Mouse (Mus musculus): ENCODE measurements around the gene Swap70. TPM values are rescaled to one million over a fixed set of nuclear protein-coding genes. Genes with fewer than 3 reads are reported as not detected.

Gene Swap70
- 10.7 and 10.8 TPM in 2 replicates for polyA plus RNA-seq (2015; fragmentation: Nextera tagmentation; extraction: Ambion mirVana)

DNA sequence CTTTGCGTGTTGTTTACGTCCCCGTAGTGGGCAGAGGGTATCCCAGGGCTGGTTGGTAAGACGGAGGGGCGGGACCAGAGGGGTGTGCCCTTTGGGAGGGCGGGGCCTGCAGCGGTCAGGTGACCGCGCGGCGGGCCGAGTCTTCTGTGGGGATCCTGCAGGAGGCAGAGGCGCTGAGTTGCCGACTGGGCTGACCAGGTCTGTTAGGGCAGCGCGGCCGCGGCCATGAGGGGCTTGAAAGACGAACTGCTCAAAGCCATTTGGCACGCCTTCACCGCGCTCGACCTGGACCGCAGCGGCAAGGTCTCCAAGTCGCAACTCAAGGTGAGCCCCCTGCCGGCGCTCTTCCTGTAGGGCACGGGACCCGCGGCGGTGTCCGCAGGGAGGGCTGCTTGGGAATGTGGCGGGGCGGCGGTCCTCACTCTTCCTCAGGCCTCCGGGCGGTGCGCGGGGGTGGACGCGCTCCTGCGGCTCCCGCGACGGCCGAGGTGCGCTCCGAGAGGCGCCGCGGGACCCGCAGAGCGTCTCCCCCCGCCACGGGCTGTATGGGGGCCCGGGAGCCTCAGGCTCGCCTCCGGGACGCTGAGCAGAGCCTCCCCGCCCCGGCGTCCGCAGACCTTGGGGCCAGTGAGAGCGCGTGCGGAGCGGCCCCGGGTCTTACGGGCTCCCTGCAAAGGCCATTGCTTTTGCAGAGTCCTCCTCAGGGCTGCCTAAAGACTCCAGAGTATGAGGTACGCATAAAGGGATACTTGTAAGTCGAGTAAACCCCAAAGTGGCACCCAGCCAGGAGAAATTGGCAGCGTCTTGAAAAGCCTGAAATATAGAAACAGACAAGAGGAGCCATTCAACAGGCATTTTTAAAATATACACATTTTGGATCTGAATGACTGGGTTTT is at the start of gene Swap70:
Swap70 (plus strand) TSS at position 126 of the 896 bp plus-strand sequence.
- WGBS, result under 1% methylated on average over 70 of the region's 73 CpGs
- H3K4me2 ChIP-seq (replicated peaks; ENCODE audit: low read depth), result peak within 1 kb of the TSS; percentile 64
- H3K4me1 ChIP-seq (replicated peaks; ENCODE audit: control insufficient read depth, insufficient read depth), result 0 out of 2 replicates have a peak, but pooled peaks cover 3% of the 10 kb centered on the region
- H3K27ac ChIP-seq (replicated peaks), result peak within 1 kb of the TSS; percentile 92
- ATAC-seq (ENCODE audit: low FRiP score, low TSS enrichment) (peak; percentile 97), DNase-seq (ENCODE audit: low spot score) (peak; percentile 94)
- no peaks in the 10 kb centered on the region for H3K27me3 ChIP-seq (ENCODE audit: control insufficient read depth, insufficient read depth, low read length)
- no peaks in the 10 kb centered on the region for H3K36me3 ChIP-seq (ENCODE audit: control insufficient read depth, insufficient read depth, low read length)
- H3K9me3 ChIP-seq (ENCODE audit: control insufficient read depth, low read length), result no peaks in the 10 kb centered on the region
- peak within 1 kb of the TSS; percentile 92 for H3K9ac ChIP-seq (ENCODE audit: low read length)
- H3K4me3 ChIP-seq (ENCODE audit: low read depth, low read length), result peak within 1 kb of the TSS; percentile 85
- no peak for TF ChIP-seq EP300 (optimal IDR thresholded peaks at IDR 0.05)
- TF ChIP-seq CTCF (IDR thresholded peaks at IDR 0.05; ENCODE audit: low read depth), result peak; percentile 63

DNA sequence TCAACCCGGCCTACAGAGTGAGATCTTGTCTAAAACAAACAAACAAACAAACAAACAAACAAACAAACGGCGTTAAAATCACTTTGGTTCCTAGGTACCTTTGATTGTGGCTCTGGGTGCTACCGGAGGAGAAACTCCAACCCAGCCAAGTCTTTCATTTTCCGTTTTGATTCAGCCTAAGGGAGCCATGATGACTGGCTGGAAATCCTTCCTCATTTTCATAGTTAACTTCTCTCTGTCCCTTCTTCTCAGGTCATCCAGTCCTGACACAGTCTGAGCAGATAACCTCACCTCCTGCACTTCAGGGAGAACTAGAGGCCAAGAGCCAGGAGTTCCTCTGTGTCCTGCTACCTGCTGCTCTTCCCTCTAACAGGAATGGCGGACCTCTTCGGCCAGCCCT is 42.3 kb upstream of the Swap70 start:
- WGBS, result 91% methylated on average over 7 of the region's 7 CpGs
- no peak for TF ChIP-seq CTCF (IDR thresholded peaks at IDR 0.05; ENCODE audit: low read depth)
- TF ChIP-seq EP300 (optimal IDR thresholded peaks at IDR 0.05), result no peak
- no peak for ATAC-seq (ENCODE audit: low FRiP score, low TSS enrichment)
- Histone ChIP-seq H3K4me3 (ENCODE audit: low read depth, low read length) (no peak overlapping the region), H3K27me3 (ENCODE audit: control insufficient read depth, insufficient read depth, low read length) (no peaks in the 10 kb centered on the region), H3K36me3 (ENCODE audit: control insufficient read depth, insufficient read depth, low read length) (no peaks in the 10 kb centered on the region), H3K9ac (ENCODE audit: low read length) (no peak overlapping the region), H3K27ac (replicated peaks) (no peak overlapping the region), H3K4me2 (replicated peaks; ENCODE audit: low read depth) (no peak overlapping the region), H3K4me1 (replicated peaks; ENCODE audit: control insufficient read depth, insufficient read depth) (no peaks in the 10 kb centered on the region), H3K9me3 (ENCODE audit: control insufficient read depth, low read length) (no peaks in the 10 kb centered on the region)
- no peak for DNase-seq (ENCODE audit: low spot score)

- ATAC-seq (ENCODE audit: low FRiP score, low TSS enrichment), result no peak
- TF ChIP-seq CTCF (IDR thresholded peaks at IDR 0.05; ENCODE audit: low read depth), result no peak
- TF ChIP-seq EP300 (optimal IDR thresholded peaks at IDR 0.05), result no peak
These were observed 40.9 kb upstream of the Swap70 start for GRCm38 (mm10) chr7:110180613-110181012.

GRCm38 (mm10) chr7:110181446-110181845 is 40.1 kb upstream of the Swap70 start:
- DNase-seq (ENCODE audit: low spot score) (no peak), ATAC-seq (ENCODE audit: low FRiP score, low TSS enrichment) (no peak)
- Histone ChIP-seq H3K9me3 (ENCODE audit: control insufficient read depth, low read length) (no peaks in the 10 kb centered on the region), H3K4me3 (ENCODE audit: low read depth, low read length) (no peak overlapping the region), H3K9ac (ENCODE audit: low read length) (no peak overlapping the region), H3K36me3 (ENCODE audit: control insufficient read depth, insufficient read depth, low read length) (no peaks in the 10 kb centered on the region), H3K27ac (replicated peaks) (no peak overlapping the region), H3K27me3 (ENCODE audit: control insufficient read depth, insufficient read depth, low read length) (no peaks in the 10 kb centered on the region), H3K4me1 (replicated peaks; ENCODE audit: control insufficient read depth, insufficient read depth) (no peaks in the 10 kb centered on the region), H3K4me2 (replicated peaks; ENCODE audit: low read depth) (no peak overlapping the region)
- 56% methylated on average over 8 of the region's 8 CpGs for WGBS
- TF ChIP-seq EP300 (optimal IDR thresholded peaks at IDR 0.05) (no peak), CTCF (IDR thresholded peaks at IDR 0.05; ENCODE audit: low read depth) (no peak)

More at GRCm38 (mm10) chr7:110180613-110181012, 40.9 kb upstream of the Swap70 start:
- H3K9ac ChIP-seq (ENCODE audit: low read length), result no peak overlapping the region
- H3K9me3 ChIP-seq (ENCODE audit: control insufficient read depth, low read length), result no peaks in the 10 kb centered on the region
- H3K4me1 ChIP-seq (replicated peaks; ENCODE audit: control insufficient read depth, insufficient read depth), result no peaks in the 10 kb centered on the region
- H3K27ac ChIP-seq (replicated peaks), result no peak overlapping the region
- H3K4me2 ChIP-seq (replicated peaks; ENCODE audit: low read depth), result no peak overlapping the region
- no peak overlapping the region for H3K4me3 ChIP-seq (ENCODE audit: low read depth, low read length)
- DNase-seq (ENCODE audit: low spot score), result no peak
- H3K27me3 ChIP-seq (ENCODE audit: control insufficient read depth, insufficient read depth, low read length), result no peaks in the 10 kb centered on the region
- no peaks in the 10 kb centered on the region for H3K36me3 ChIP-seq (ENCODE audit: control insufficient read depth, insufficient read depth, low read length)

DNA sequence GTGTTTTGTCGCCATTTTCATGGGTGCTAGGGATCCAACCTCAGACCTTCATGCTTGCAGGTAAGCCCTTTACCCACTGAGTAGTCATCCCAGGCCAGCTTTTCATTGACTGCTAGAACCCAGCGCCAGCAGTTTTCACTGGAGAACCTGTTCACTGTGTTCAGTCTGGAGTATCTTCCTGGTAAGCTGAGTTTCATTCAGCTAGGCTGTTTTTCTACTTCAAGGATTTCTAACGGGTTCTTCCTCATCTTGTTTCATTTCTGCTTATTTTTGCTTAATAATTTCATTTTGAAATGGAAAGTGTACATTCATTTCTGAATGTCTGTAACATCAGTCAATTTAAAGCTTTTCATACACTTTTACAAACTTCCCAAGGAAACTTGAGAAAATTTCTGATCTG is 36.9 kb upstream of the Swap70 start:
- 82% methylated on average over 3 of the region's 3 CpGs for WGBS
- Histone ChIP-seq H3K9ac (ENCODE audit: low read length) (no peak overlapping the region), H3K9me3 (ENCODE audit: control insufficient read depth, low read length) (no peaks in the 10 kb centered on the region), H3K27me3 (ENCODE audit: control insufficient read depth, insufficient read depth, low read length) (no peaks in the 10 kb centered on the region), H3K4me3 (ENCODE audit: low read depth, low read length) (no peak overlapping the region), H3K27ac (replicated peaks) (no peak overlapping the region), H3K36me3 (ENCODE audit: control insufficient read depth, insufficient read depth, low read length) (no peaks in the 10 kb centered on the region), H3K4me2 (replicated peaks; ENCODE audit: low read depth) (no peak overlapping the region), H3K4me1 (replicated peaks; ENCODE audit: control insufficient read depth, insufficient read depth) (no peaks in the 10 kb centered on the region)
- TF ChIP-seq CTCF (IDR thresholded peaks at IDR 0.05; ENCODE audit: low read depth) (no peak), EP300 (optimal IDR thresholded peaks at IDR 0.05) (no peak)
- no peak for ATAC-seq (ENCODE audit: low FRiP score, low TSS enrichment)
- DNase-seq (ENCODE audit: low spot score), result no peak

GRCm38 (mm10) chr7:110189951-110190350 is 31.6 kb upstream of the Swap70 start:
- ATAC-seq (ENCODE audit: low FRiP score, low TSS enrichment) (peak; percentile 38; the same call in 1 of the 2 replicates), DNase-seq (ENCODE audit: low spot score) (no peak)
- Histone ChIP-seq H3K4me3 (ENCODE audit: low read depth, low read length) (no peak overlapping the region), H3K4me1 (replicated peaks; ENCODE audit: control insufficient read depth, insufficient read depth) (no peaks in the 10 kb centered on the region), H3K27me3 (ENCODE audit: control insufficient read depth, insufficient read depth, low read length) (no peaks in the 10 kb centered on the region), H3K9ac (ENCODE audit: low read length) (no peak overlapping the region), H3K27ac (replicated peaks) (no peak overlapping the region), H3K4me2 (replicated peaks; ENCODE audit: low read depth) (no peak overlapping the region), H3K9me3 (ENCODE audit: control insufficient read depth, low read length) (no peaks in the 10 kb centered on the region), H3K36me3 (ENCODE audit: control insufficient read depth, insufficient read depth, low read length) (no peaks in the 10 kb centered on the region)
- 47% methylated on average over 7 of the region's 7 CpGs for WGBS
- TF ChIP-seq EP300 (optimal IDR thresholded peaks at IDR 0.05) (no peak), CTCF (IDR thresholded peaks at IDR 0.05; ENCODE audit: low read depth) (no peak)

All from stomach, postnatal 0 days (tissue).